Mouse (Mus musculus) CH12.LX (cell line): ENCODE measurements at regions not wholly inside any gene's neighbourhood (a gene's known extent, or its start where the extent isn't known, plus 50 kb on each side); places are given as distances from the start of the nearest gene placed in this dataset.

ENCODE experiments used
- DNase-seq: peaks from one replicate; pipeline ENCODE4 v3.0.0-alpha.2; 2013; ENCODE audit errors: extremely low read depth
- H3K27ac ChIP-seq: 2 replicates; pipeline ENCODE4 v1.5.1; 2012; ENCODE audit warnings: low read depth, mild to moderate bottlenecking, control low read depth, moderate library complexity; ENCODE audit not compliant: insufficient read depth
- H3K27me3 ChIP-seq: replicated peaks from 2 replicates; pipeline ENCODE3; 2012; ENCODE audit warnings: inconsistent platforms
- H3K36me3 ChIP-seq, 2 experiments: replicated peaks in 1 of 2; 2 replicates each; pipeline versions ENCODE3 to v1.6.1; 2012; ENCODE audit warnings: inconsistent platforms in 1 of 2, low read length in 1 of 2, mild to moderate bottlenecking in 1 of 2, mixed read lengths in 1 of 2, moderate library complexity in 1 of 2; ENCODE audit not compliant: control insufficient read depth in 1 of 2, insufficient read depth in 1 of 2
- H3K4me1 ChIP-seq, 2 experiments: 2 replicates each; pipeline ENCODE4 v1.6.1; 2012; ENCODE audit warnings: inconsistent platforms in 1 of 2, moderate library complexity in 1 of 2; ENCODE audit not compliant: insufficient read depth in 2 of 2, control insufficient read depth in 1 of 2
- H3K4me2 ChIP-seq: 2 replicates; pipeline ENCODE4 v1.6.1; 2012; ENCODE audit warnings: low read depth, mild to moderate bottlenecking, control low read depth; ENCODE audit not compliant: poor library complexity, insufficient read depth, severe bottlenecking
- H3K4me3 ChIP-seq, 3 experiments: fragments of 150-350 bp in 1 of 3; sonication (generic) in 1 of 3; replicated peaks in 1 of 3; 2 replicates each; pipeline versions ENCODE3 to v1.5.1; 2011 to 2012; ENCODE audit warnings: low read depth in 2 of 3, low read length in 2 of 3, mild to moderate bottlenecking in 2 of 3, moderate library complexity in 2 of 3, control low read depth in 1 of 3, improper control_type of control experiment in 1 of 3, inconsistent platforms in 1 of 3, mixed read lengths in 1 of 3; ENCODE audit not compliant: poor library complexity in 1 of 3
- H3K79me2 ChIP-seq: replicated peaks from 2 replicates; pipeline ENCODE4 v1.6.1; 2012; ENCODE audit warnings: mild to moderate bottlenecking, moderate library complexity; ENCODE audit not compliant: control insufficient read depth, poor library complexity, insufficient read depth, severe bottlenecking; ENCODE audit errors: extremely low read depth
- H3K9ac ChIP-seq: 2 replicates; pipeline ENCODE4 v1.6.1; 2012; ENCODE audit warnings: low read depth, mild to moderate bottlenecking, control low read depth, moderate library complexity; ENCODE audit not compliant: insufficient read depth
- H3K9me3 ChIP-seq: replicated peaks from 2 replicates; pipeline ENCODE3; 2012; ENCODE audit warnings: low read length, inconsistent platforms, mixed read lengths
- CHD2 ChIP-seq: IDR thresholded peaks from 2 replicates; pipeline ENCODE4 v1.6.1; 2011; ENCODE audit warnings: low read length, improper control_type of control experiment
- CTCF ChIP-seq, 2 experiments: IDR thresholded peaks in 1 of 2; conservative IDR thresholded peaks in 1 of 2; 2 replicates each; pipeline ENCODE4 v1.5.1; 2011 to 2012; ENCODE audit warnings: low read depth in 2 of 2, low read length in 2 of 2, improper control_type of control experiment in 1 of 2, inconsistent platforms in 1 of 2, mild to moderate bottlenecking in 1 of 2, moderate library complexity in 1 of 2
- GABPA ChIP-seq: IDR thresholded peaks from 2 replicates; pipeline ENCODE4 v1.6.1; 2012; ENCODE audit warnings: low read depth, low read length, improper control_type of control experiment, inconsistent platforms; ENCODE audit not compliant: insufficient replicate concordance
- IRF4 ChIP-seq: IDR thresholded peaks from 2 replicates; pipeline ENCODE4 v1.6.1; 2014; ENCODE audit warnings: low read depth, mild to moderate bottlenecking, inconsistent platforms, low read length, improper control_type of control experiment
- MAFK ChIP-seq: IDR thresholded peaks from 2 replicates; pipeline ENCODE4 v1.6.1; 2011; ENCODE audit warnings: low read length, improper control_type of control experiment; ENCODE audit not compliant: insufficient replicate concordance
- MAX ChIP-seq: IDR thresholded peaks from 2 replicates; pipeline ENCODE4 v1.6.1; 2011; ENCODE audit warnings: low read length, improper control_type of control experiment
- MAZ ChIP-seq: IDR thresholded peaks from 2 replicates; pipeline ENCODE4 v1.6.1; 2012; ENCODE audit warnings: low read depth, mild to moderate bottlenecking, inconsistent platforms, low read length, improper control_type of control experiment, moderate library complexity
- POLR2AphosphoS2 ChIP-seq: IDR thresholded peaks from 2 replicates; pipeline ENCODE4 v1.6.1; 2011; ENCODE audit warnings: low read depth, low read length, improper control_type of control experiment
- RAD21 ChIP-seq: IDR thresholded peaks from 2 replicates; pipeline ENCODE4 v1.6.1; 2011; ENCODE audit warnings: low read depth, mild to moderate bottlenecking, low read length, improper control_type of control experiment, moderate library complexity
- RCOR1 ChIP-seq: conservative IDR thresholded peaks from 2 replicates; pipeline ENCODE4 v1.6.1; 2012; ENCODE audit warnings: low read depth, mild to moderate bottlenecking, inconsistent platforms, low read length, improper control_type of control experiment
- SIN3A ChIP-seq: IDR thresholded peaks from 2 replicates; pipeline ENCODE4 v1.6.1; 2012; ENCODE audit warnings: low read length, improper control_type of control experiment, inconsistent platforms
- SMC3 ChIP-seq: IDR thresholded peaks from 2 replicates; pipeline ENCODE4 v1.6.1; 2011; ENCODE audit warnings: low read depth, low read length, improper control_type of control experiment
- TCF12 ChIP-seq: IDR thresholded peaks from 2 replicates; pipeline ENCODE4 v1.6.1; 2014; ENCODE audit warnings: low read depth, mild to moderate bottlenecking, inconsistent platforms, low read length, improper control_type of control experiment
- UBTF ChIP-seq: IDR thresholded peaks from 2 replicates; pipeline ENCODE4 v1.6.1; 2012; ENCODE audit warnings: low read depth, mild to moderate bottlenecking, inconsistent platforms, low read length, improper control_type of control experiment, moderate library complexity
- USF1 ChIP-seq: IDR thresholded peaks from 2 replicates; pipeline ENCODE4 v1.6.1; 2014; ENCODE audit warnings: low read depth, mild to moderate bottlenecking, inconsistent platforms, low read length, improper control_type of control experiment
- USF2 ChIP-seq: conservative IDR thresholded peaks from 2 replicates; pipeline ENCODE4 v1.6.1; 2011; ENCODE audit warnings: low read depth, low read length, improper control_type of control experiment
- ZC3H11A ChIP-seq: IDR thresholded peaks from 2 replicates; pipeline ENCODE4 v1.6.1; 2012; ENCODE audit warnings: low read depth, mild to moderate bottlenecking, inconsistent platforms, low read length, improper control_type of control experiment
- ZKSCAN1 ChIP-seq: IDR thresholded peaks from 2 replicates; pipeline ENCODE4 v1.6.1; 2012; ENCODE audit warnings: low read depth, inconsistent platforms, low read length, improper control_type of control experiment, borderline replicate concordance
- dilution Hi-C: fragments of 300-500 bp; cut with MboI; formaldehyde crosslinking; loops from 2 replicates; pipeline ENCODE4 v1.14.3; 2020; ENCODE audit warnings: low sequenced_read_pairs; ENCODE audit not compliant: extremely low pct_unique_long_range_greater_than_20kb, extremely low pct_ligation_motif_present
- in situ Hi-C: fragments of 300-500 bp; cut with MboI; formaldehyde crosslinking; loops from 3 replicates; pipeline ENCODE4 v1.14.3; 2019; ENCODE audit warnings: low sequenced_read_pairs, low pct_ligation_motif_present, low pct_unique_long_range_greater_than_20kb, mixed read lengths

GRCm38 (mm10) chr11:6768599-6769436, 68.6 kb downstream of the Gm11983 start:
- Histone ChIP-seq H3K27me3 (peaks cover 83% of the 10 kb centered on the region), H3K27ac (no peak overlapping the region), H3K36me3 (no peaks in the 10 kb centered on the region), H3K79me2 (no peaks in the 10 kb centered on the region), H3K4me3 (no peak overlapping the region), H3K4me1 (no peaks in the 10 kb centered on the region; a peak in 1 of 4 replicates), H3K9ac (no peak overlapping the region), H3K9me3 (no peaks in the 10 kb centered on the region), H3K4me2 (no peak overlapping the region)
- peak; percentile 64 for DNase-seq
- in situ Hi-C loops (loop anchor here (10.0 to 25.0 kb wide), 3 partner anchors 54 to 307 kb away; partner anchors contain the start of gene Ramp3), dilution Hi-C loops (no loop called here)
- TF ChIP-seq ZC3H11A (peak; percentile 80), RAD21 (peak; percentile 95), MAX (no peak), ZKSCAN1 (no peak), IRF4 (no peak), SMC3 (peak; percentile 97), TCF12 (no peak), MAZ (no peak), CTCF (conservative IDR thresholded peaks at IDR 0.05 in 1 of 2, IDR thresholded peaks at IDR 0.05 in 1 of 2; ENCODE audit: low read depth in 2 of 2, low read length in 2 of 2) (peak; percentile 98 to 99), USF2 (no peak)

DNA sequence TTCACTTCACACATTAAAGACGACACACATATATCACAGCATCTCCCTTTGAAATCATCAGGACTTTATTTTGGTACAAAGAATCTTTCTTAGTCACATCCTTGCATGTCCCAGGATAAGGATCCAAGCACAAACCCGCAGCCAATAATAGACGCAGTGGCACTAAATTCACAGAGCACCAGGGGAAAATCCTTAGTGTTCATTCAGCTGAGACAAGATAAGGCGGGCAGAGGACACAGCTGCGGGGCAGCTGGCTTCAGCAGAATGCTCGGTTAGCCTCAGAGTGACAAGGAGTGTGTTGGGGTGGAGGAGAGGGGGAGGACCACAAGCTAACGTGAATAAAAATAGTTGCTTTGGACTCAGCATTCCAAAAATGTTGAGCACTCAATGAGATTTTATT, 70.7 kb downstream of the Gm11983 start:
- dilution Hi-C loops = no loop called here

GRCm38 (mm10) chr11:6765333-6765957, 72.0 kb downstream of the Gm11983 start:
- in situ Hi-C loops (loop anchor here (10.0 to 25.0 kb wide), 3 partner anchors 51 to 303 kb away; partner anchors contain the start of gene Ramp3), dilution Hi-C loops (no loop called here)
- Histone ChIP-seq H3K9ac (no peak overlapping the region), H3K27ac (no peak overlapping the region), H3K4me2 (no peak overlapping the region), H3K4me3 (no peak overlapping the region), H3K9me3 (no peaks in the 10 kb centered on the region), H3K79me2 (no peaks in the 10 kb centered on the region), H3K4me1 (no peaks in the 10 kb centered on the region; a peak in 1 of 4 replicates), H3K36me3 (no peaks in the 10 kb centered on the region), H3K27me3 (peaks cover 90% of the 10 kb centered on the region)
- TF ChIP-seq MAFK = peak; percentile 86
- no peak for TF ChIP-seq UBTF
- no peak for TF ChIP-seq SIN3A
- TF ChIP-seq GABPA = no peak
- no peak for TF ChIP-seq USF1
- DNase-seq = no peak

More for the DNA sequence above, 70.7 kb downstream of the Gm11983 start:
- Histone ChIP-seq H3K4me1 (no peaks in the 10 kb centered on the region; a peak in 1 of 4 replicates), H3K27ac (no peak overlapping the region), H3K79me2 (no peaks in the 10 kb centered on the region), H3K9me3 (no peaks in the 10 kb centered on the region), H3K4me2 (no peak overlapping the region), H3K9ac (no peak overlapping the region), H3K36me3 (no peaks in the 10 kb centered on the region), H3K4me3 (no peak overlapping the region), H3K27me3 (peaks cover 91% of the 10 kb centered on the region)
- DNase-seq = no peak
- in situ Hi-C loops = loop anchor here (10.0 to 25.0 kb wide), 3 partner anchors 52 to 304 kb away; partner anchors contain the start of gene Ramp3
- TF ChIP-seq POLR2AphosphoS2 = no peak
- TF ChIP-seq CHD2 = no peak
- TF ChIP-seq RCOR1 = no peak
